Mouse (Mus musculus) C2C12 (cell line): ENCODE measurements around the gene Farp2.

Experiments used
- CEBPB ChIP-seq: IDR thresholded peaks from one replicate; pipeline ENCODE4 v1.6.1; 2011; ENCODE audit warnings: low read depth, mild to moderate bottlenecking, control low read depth, moderate library complexity
- CTCF ChIP-seq: IDR thresholded peaks from one replicate; pipeline ENCODE4 v1.5.1; 2011; ENCODE audit not compliant: control insufficient read depth, insufficient read depth, insufficient read length
- MAX ChIP-seq: IDR thresholded peaks from one replicate; pipeline ENCODE4 v1.6.1; 2011; ENCODE audit warnings: mild to moderate bottlenecking, control low read depth
- MYOD1 ChIP-seq: IDR thresholded peaks from one replicate; pipeline ENCODE4 v1.6.1; 2011; ENCODE audit warnings: low read depth; ENCODE audit not compliant: control insufficient read depth, insufficient read length
- USF1 ChIP-seq: IDR thresholded peaks from one replicate; pipeline ENCODE4 v1.6.1; 2011; ENCODE audit warnings: low read depth, mild to moderate bottlenecking, control low read depth, moderate library complexity

DNA sequence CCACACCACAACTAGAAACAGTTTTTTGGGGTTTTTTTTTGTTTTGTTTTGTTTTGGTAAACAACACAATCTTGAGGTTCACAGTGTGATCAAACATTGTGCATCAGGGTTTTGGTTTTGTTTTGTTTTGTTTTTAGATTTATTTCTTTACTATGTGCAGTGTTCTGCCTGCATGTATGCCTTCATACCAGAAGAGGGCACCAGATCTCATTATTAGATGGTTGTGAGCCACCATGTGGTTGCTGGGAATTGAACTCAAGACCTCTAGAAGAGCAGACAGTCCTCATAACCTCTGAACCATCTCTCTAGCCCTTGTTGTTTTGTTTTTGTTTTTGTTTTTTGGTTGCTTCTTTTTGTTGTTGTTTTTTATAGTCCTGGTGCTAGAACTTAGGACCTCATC lies 82.1 kb downstream of the Farp2 start:
- TF ChIP-seq USF1 (no peak), CTCF (no peak), MYOD1 (no peak), MAX (no peak), CEBPB (no peak)
